Mouse (Mus musculus) gastrocnemius, postnatal 14 days (tissue): Measurements from ENCODE around the gene Atp1a1. TPM values are rescaled to one million over a fixed set of nuclear protein-coding genes. Genes with fewer than 3 reads are reported as not detected.

ENCODE experiments used
- DNase-seq: peaks from one replicate; pipeline ENCODE4 v3.0.0; 2021; ENCODE audit warnings: mixed read lengths
- intact Hi-C: fragments of 180-260 bp; cut with DNase I; formaldehyde crosslinking; loops from one replicate; pipeline ENCODE4 v1.15.1; 2025; ENCODE audit warnings: low total_unique reads
- total RNA-seq, 2 experiments: library from RNA; stranded (reverse); gene quantifications; 2 replicates each; pipeline ENCODE4 v1.2.3; 2021

Atp1a1 gene
- total RNA-seq, 2 experiments from 2014 or later = 54.3 to 64.5 TPM

- intact Hi-C loops = no loop called here
- no peak for DNase-seq
Measured at GRCm38 (mm10) chr3:101526603-101527002, 77.9 kb downstream of the Atp1a1 start.

Other genes with a start within 250 kb of the Atp1a1 start
- gene Igsf3, start 227.6 kb downstream of the Atp1a1 start, total RNA-seq = 10 to 100 TPM in 1 of 2 experiments, 1 to 10 TPM in 1; 6.6 to 10.6 TPM
- gene Mab21l3, start 244.3 kb upstream of the Atp1a1 start, total RNA-seq = not detected